Mouse (Mus musculus) MEL (cell line): ENCODE results near the gene Cd48. TPM values are rescaled to one million over a fixed set of nuclear protein-coding genes. Genes with fewer than 3 reads are reported as not detected.

Source experiments
- DNase-seq: peaks from one replicate; pipeline ENCODE4 v3.0.0; 2011; ENCODE audit warnings: low read depth, low spot score
- H3K27ac ChIP-seq: 2 replicates; pipeline ENCODE4 v1.5.1; 2012; ENCODE audit warnings: low read depth, mild to moderate bottlenecking, control low read depth, low read length, moderate library complexity; ENCODE audit not compliant: control insufficient read depth
- H3K27me3 ChIP-seq, 2 experiments: fragments of 150-350 bp in 1 of 2; sonication (generic) in 1 of 2; 2 replicates each; pipeline ENCODE4 v1.6.1; 2012; ENCODE audit warnings: low read length in 2 of 2, mild to moderate bottlenecking in 2 of 2, improper control_type of control experiment in 1 of 2, moderate library complexity in 1 of 2; ENCODE audit not compliant: insufficient read depth in 2 of 2, control insufficient read depth in 1 of 2
- H3K36me3 ChIP-seq, 2 experiments: 2 replicates each; pipeline ENCODE4 v1.6.1; 2012 to 2014; ENCODE audit warnings: low read length in 2 of 2, improper control_type of control experiment in 1 of 2, inconsistent platforms in 1 of 2, mild to moderate bottlenecking in 1 of 2; ENCODE audit not compliant: insufficient read depth in 2 of 2, control insufficient read depth in 1 of 2
- H3K4me1 ChIP-seq, 2 experiments: fragments of 150-350 bp in 1 of 2; sonication (generic) in 1 of 2; 2 replicates each; pipeline ENCODE4 v1.6.1; 2012; ENCODE audit warnings: low read length in 2 of 2, improper control_type of control experiment in 1 of 2, mild to moderate bottlenecking in 1 of 2; ENCODE audit not compliant: insufficient read depth in 2 of 2, control insufficient read depth in 1 of 2
- H3K4me3 ChIP-seq, 2 experiments: fragments of 150-350 bp in 1 of 2; sonication (generic) in 1 of 2; 2 replicates each; pipeline ENCODE4 v1.5.1; 2012; ENCODE audit warnings: low read depth in 2 of 2, low read length in 2 of 2, mild to moderate bottlenecking in 2 of 2, moderate library complexity in 2 of 2, control low read depth in 1 of 2, improper control_type of control experiment in 1 of 2; ENCODE audit not compliant: control insufficient read depth in 1 of 2, insufficient read depth in 1 of 2
- H3K79me2 ChIP-seq: 2 replicates; pipeline ENCODE4 v1.6.1; 2012; ENCODE audit warnings: mild to moderate bottlenecking, low read length, moderate library complexity; ENCODE audit not compliant: control insufficient read depth, poor library complexity, insufficient read depth
- H3K9ac ChIP-seq: 2 replicates; pipeline ENCODE4 v1.6.1; 2012; ENCODE audit warnings: low read depth, mild to moderate bottlenecking, control low read depth, low read length, moderate library complexity; ENCODE audit not compliant: control insufficient read depth, poor library complexity, severe bottlenecking
- H3K9me3 ChIP-seq: fragments of 150-350 bp; sonication (generic); replicated peaks from 2 replicates; pipeline ENCODE4 v1.6.1; 2012; ENCODE audit warnings: mild to moderate bottlenecking, low read length, improper control_type of control experiment, moderate library complexity; ENCODE audit not compliant: insufficient read depth
- CHD2 ChIP-seq: IDR thresholded peaks from 2 replicates; pipeline ENCODE4 v1.6.1; 2011; ENCODE audit warnings: low read length, improper control_type of control experiment
- CTCF ChIP-seq, 3 experiments: IDR thresholded peaks in 2 of 3; conservative IDR thresholded peaks in 1 of 3; 2 replicates each; pipeline ENCODE4 v1.5.1; 2011 to 2012; ENCODE audit warnings: low read length in 3 of 3, low read depth in 2 of 3, mild to moderate bottlenecking in 2 of 3, improper control_type of control experiment in 1 of 3, inconsistent platforms in 1 of 3, mixed read lengths in 1 of 3, moderate library complexity in 1 of 3; ENCODE audit not compliant: control insufficient read depth in 1 of 3, insufficient read depth in 1 of 3, poor library complexity in 1 of 3, severe bottlenecking in 1 of 3
- E2F4 ChIP-seq: IDR thresholded peaks from 2 replicates; pipeline ENCODE4 v1.6.1; 2011; ENCODE audit warnings: low read depth, low read length, improper control_type of control experiment, borderline replicate concordance
- ELF1 ChIP-seq: IDR thresholded peaks from 2 replicates; pipeline ENCODE4 v1.6.1; 2014; ENCODE audit warnings: low read depth, mild to moderate bottlenecking, inconsistent platforms, low read length, improper control_type of control experiment, moderate library complexity
- EP300 ChIP-seq, 2 experiments: IDR thresholded peaks; 2 replicates each; pipeline ENCODE4 v1.6.1; 2011; ENCODE audit warnings: improper control_type of control experiment in 2 of 2, low read length in 2 of 2, low read depth in 1 of 2, mild to moderate bottlenecking in 1 of 2
- ETS1 ChIP-seq: IDR thresholded peaks from 2 replicates; pipeline ENCODE4 v1.6.1; 2012; ENCODE audit warnings: low read depth, mild to moderate bottlenecking, inconsistent platforms, low read length, improper control_type of control experiment, moderate library complexity
- GABPA ChIP-seq: IDR thresholded peaks from 2 replicates; pipeline ENCODE4 v1.6.1; 2012; ENCODE audit warnings: low read depth, mild to moderate bottlenecking, inconsistent platforms, low read length, improper control_type of control experiment, moderate library complexity
- GATA1 ChIP-seq: IDR thresholded peaks from 2 replicates; pipeline ENCODE4 v1.6.1; 2011; ENCODE audit warnings: low read depth, low read length, improper control_type of control experiment
- JUND ChIP-seq: IDR thresholded peaks from 2 replicates; pipeline ENCODE4 v1.6.1; 2011; ENCODE audit warnings: low read depth, mild to moderate bottlenecking, improper control_type of control experiment, low read length
- KAT2A ChIP-seq: conservative IDR thresholded peaks from 2 replicates; pipeline ENCODE4 v1.6.1; 2012; ENCODE audit warnings: low read depth, low read length, improper control_type of control experiment, inconsistent platforms
- MAFK ChIP-seq: IDR thresholded peaks from 2 replicates; pipeline ENCODE4 v1.6.1; 2011; ENCODE audit warnings: low read depth, mild to moderate bottlenecking, low read length, improper control_type of control experiment, borderline replicate concordance
- MAZ ChIP-seq: IDR thresholded peaks from 2 replicates; pipeline ENCODE4 v1.6.1; 2012; ENCODE audit warnings: low read depth, mild to moderate bottlenecking, inconsistent platforms, low read length, improper control_type of control experiment
- MEF2A ChIP-seq: IDR thresholded peaks from 2 replicates; pipeline ENCODE4 v1.6.1; 2014; ENCODE audit warnings: low read depth, mild to moderate bottlenecking, inconsistent platforms, low read length, improper control_type of control experiment; ENCODE audit not compliant: poor library complexity, insufficient replicate concordance, severe bottlenecking; ENCODE audit errors: extremely low read depth
- MYB ChIP-seq: IDR thresholded peaks from 2 replicates; pipeline ENCODE4 v1.6.1; 2011; ENCODE audit warnings: mild to moderate bottlenecking, low read depth, low read length, improper control_type of control experiment
- MYC ChIP-seq: IDR thresholded peaks from 2 replicates; pipeline ENCODE4 v1.6.1; 2011; ENCODE audit warnings: low read depth, mild to moderate bottlenecking, low read length, improper control_type of control experiment, moderate library complexity
- NELFE ChIP-seq: IDR thresholded peaks from 2 replicates; pipeline ENCODE4 v1.6.1; 2011; ENCODE audit warnings: low read depth, low read length, improper control_type of control experiment
- NRF1 ChIP-seq: IDR thresholded peaks from 2 replicates; pipeline ENCODE4 v1.6.1; 2014; ENCODE audit warnings: low read depth, mild to moderate bottlenecking, inconsistent platforms, low read length, improper control_type of control experiment, moderate library complexity; ENCODE audit not compliant: poor library complexity, insufficient read depth, severe bottlenecking
- POLR2A ChIP-seq, 2 experiments: IDR thresholded peaks; 2 replicates each; pipeline ENCODE4 v1.6.1; 2011 to 2012; ENCODE audit warnings: low read length in 2 of 2, mild to moderate bottlenecking in 2 of 2, control low read depth in 1 of 2, improper control_type of control experiment in 1 of 2, low read depth in 1 of 2, moderate library complexity in 1 of 2; ENCODE audit not compliant: control insufficient read depth in 1 of 2, insufficient read depth in 1 of 2, poor library complexity in 1 of 2
- POLR2AphosphoS2 ChIP-seq: IDR thresholded peaks from 2 replicates; pipeline ENCODE4 v1.6.1; 2011; ENCODE audit warnings: low read length, improper control_type of control experiment
- POLR2AphosphoS5 ChIP-seq: IDR thresholded peaks from 2 replicates; pipeline ENCODE4 v1.6.1; 2012; ENCODE audit warnings: low read depth, borderline replicate concordance, mild to moderate bottlenecking, inconsistent platforms, low read length, moderate library complexity, mixed read lengths
- RAD21 ChIP-seq: IDR thresholded peaks from 2 replicates; pipeline ENCODE4 v1.6.1; 2011; ENCODE audit warnings: mild to moderate bottlenecking, low read depth, low read length, improper control_type of control experiment
- SIN3A ChIP-seq: IDR thresholded peaks from 2 replicates; pipeline ENCODE4 v1.6.1; 2012; ENCODE audit warnings: low read length, improper control_type of control experiment, inconsistent platforms
- SMC3 ChIP-seq: IDR thresholded peaks from 2 replicates; pipeline ENCODE4 v1.6.1; 2011; ENCODE audit warnings: low read depth, low read length, improper control_type of control experiment
- TAL1 ChIP-seq: IDR thresholded peaks from 2 replicates; pipeline ENCODE4 v1.6.1; 2012; ENCODE audit warnings: mild to moderate bottlenecking, inconsistent platforms, low read length, moderate library complexity, mixed read lengths
- TCF12 ChIP-seq: IDR thresholded peaks from 2 replicates; pipeline ENCODE4 v1.6.1; 2014; ENCODE audit warnings: low read depth, mild to moderate bottlenecking, inconsistent platforms, low read length, improper control_type of control experiment, moderate library complexity
- UBTF ChIP-seq: IDR thresholded peaks from 2 replicates; pipeline ENCODE4 v1.6.1; 2012; ENCODE audit warnings: low read depth, mild to moderate bottlenecking, inconsistent platforms, low read length, improper control_type of control experiment, moderate library complexity, borderline replicate concordance; ENCODE audit not compliant: insufficient read depth
- USF1 ChIP-seq: IDR thresholded peaks from 2 replicates; pipeline ENCODE4 v1.6.1; 2014; ENCODE audit warnings: low read depth, mild to moderate bottlenecking, inconsistent platforms, low read length, improper control_type of control experiment, moderate library complexity
- USF2 ChIP-seq, 2 experiments: IDR thresholded peaks; 2 replicates each; pipeline ENCODE4 v1.6.1; 2011 to 2012; ENCODE audit warnings: improper control_type of control experiment in 2 of 2, low read length in 2 of 2, borderline replicate concordance in 1 of 2, inconsistent platforms in 1 of 2, low read depth in 1 of 2, mild to moderate bottlenecking in 1 of 2; ENCODE audit not compliant: insufficient read depth in 1 of 2
- ZKSCAN1 ChIP-seq: IDR thresholded peaks from 2 replicates; pipeline ENCODE4 v1.6.1; 2012; ENCODE audit warnings: low read depth, mild to moderate bottlenecking, inconsistent platforms, low read length, improper control_type of control experiment, moderate library complexity
- ZMIZ1 ChIP-seq: IDR thresholded peaks from 2 replicates; pipeline ENCODE4 v1.6.1; 2012; ENCODE audit warnings: low read depth, mild to moderate bottlenecking, inconsistent platforms, low read length, improper control_type of control experiment, moderate library complexity
- ZNF384 ChIP-seq: IDR thresholded peaks from 2 replicates; pipeline ENCODE4 v1.6.1; 2012; ENCODE audit warnings: low read depth, mild to moderate bottlenecking, inconsistent platforms, low read length, improper control_type of control experiment
- polyA plus RNA-seq, 2 experiments: library from polyadenylated mRNA; stranded (reverse) in 1 of 2; unstranded in 1 of 2; fragments of >175 nt in 1 of 2; fragments of >200 nt in 1 of 2; gene quantifications; 2 replicates each; pipeline versions ENCODE4 v1.2.1 to v1.2.4; 2012; ENCODE audit warnings: low replicate concordance in 2 of 2, low read depth in 1 of 2; ENCODE audit not compliant: insufficient read length in 2 of 2, insufficient read depth in 1 of 2, missing spikeins in 1 of 2
- total RNA-seq: library from RNA; depleted of rRNA; stranded (reverse); fragments of 300-350 nt; gene quantifications from 2 replicates; pipeline ENCODE4 v1.2.3, GENCODE M21; 2012

Cd48 gene
- total and polyA plus RNA-seq, 3 experiments = 64.6 to 84.6 TPM; not detected in 1

DNA sequence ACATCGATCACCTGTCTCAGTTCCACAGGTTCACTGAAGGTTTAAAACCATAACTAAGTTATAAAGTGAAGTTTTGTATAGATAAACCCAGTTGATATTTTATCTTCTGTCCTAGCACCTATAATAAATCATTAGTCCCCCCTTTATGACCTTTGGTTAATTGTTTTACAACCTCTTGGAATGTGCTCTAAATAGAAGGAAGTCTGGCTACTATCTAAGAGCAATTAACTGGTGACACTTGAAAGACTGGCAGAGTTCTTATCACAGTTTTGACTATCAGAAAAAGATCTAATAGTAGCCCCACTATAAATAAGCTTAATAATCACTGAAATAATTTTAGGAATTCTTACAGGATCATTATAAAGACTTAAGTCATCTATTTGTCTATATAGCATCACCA lies 34.4 kb downstream of the Cd48 start:
- no peaks in the 10 kb centered on the region for H3K36me3 ChIP-seq
- H3K9me3 ChIP-seq = no peaks in the 10 kb centered on the region
- no peak overlapping the region for H3K9ac ChIP-seq
- no peak for DNase-seq
- TF ChIP-seq MAZ (no peak), MEF2A (no peak), MYB (no peak), POLR2AphosphoS5 (no peak), USF1 (no peak), TCF12 (no peak), RAD21 (no peak), NELFE (no peak), SIN3A (no peak), JUND (no peak), NRF1 (no peak), KAT2A (no peak), UBTF (no peak), CHD2 (no peak), CTCF (IDR thresholded peaks at IDR 0.05 in 2 of 3, conservative IDR thresholded peaks at IDR 0.05 in 1 of 3; ENCODE audit: control insufficient read depth in 1 of 3, insufficient read depth in 1 of 3, low read depth in 2 of 3, low read length in 3 of 3, poor library complexity in 1 of 3, severe bottlenecking in 1 of 3) (no peak)
- H3K27me3 ChIP-seq = no peaks in the 10 kb centered on the region
- H3K4me3 ChIP-seq = no peak overlapping the region
- no peaks in the 10 kb centered on the region for H3K79me2 ChIP-seq
- H3K27ac ChIP-seq = no peak overlapping the region
- no peaks in the 10 kb centered on the region for H3K4me1 ChIP-seq

DNA sequence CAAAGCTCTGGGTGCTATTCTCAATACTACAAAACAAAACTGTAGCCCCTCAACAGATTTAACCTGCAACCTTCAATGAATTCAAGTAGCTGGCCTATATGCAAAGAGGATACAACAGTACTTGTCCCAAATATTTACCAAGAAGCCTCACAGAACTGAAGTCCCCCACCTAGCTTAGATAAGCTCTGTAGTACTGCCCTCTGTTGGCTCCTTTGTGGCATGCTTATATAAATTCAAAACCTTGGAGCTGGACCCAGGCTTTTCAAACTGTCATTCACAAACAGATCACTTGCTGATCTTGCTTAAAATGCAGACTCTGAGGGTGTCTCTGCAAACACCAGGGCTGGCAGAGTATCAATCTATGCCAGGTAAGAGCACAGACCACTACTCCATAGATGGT lies 49.4 kb downstream of the Cd48 start:
- Histone ChIP-seq H3K4me1 (no peaks in the 10 kb centered on the region), H3K4me3 (no peak overlapping the region), H3K36me3 (no peaks in the 10 kb centered on the region), H3K9me3 (no peaks in the 10 kb centered on the region), H3K27ac (no peak overlapping the region), H3K9ac (no peak overlapping the region), H3K27me3 (no peaks in the 10 kb centered on the region), H3K79me2 (no peaks in the 10 kb centered on the region)
- DNase-seq = peak; percentile 33
- no peak for TF ChIP-seq GATA1
- TF ChIP-seq POLR2AphosphoS2 = no peak
- TF ChIP-seq UBTF = no peak
- no peak for TF ChIP-seq MAZ
- no peak for TF ChIP-seq ZMIZ1
- peak; percentile 63 for TF ChIP-seq SMC3
- no peak for TF ChIP-seq MAFK
- no peak for TF ChIP-seq TAL1
- TF ChIP-seq MYB = no peak
- TF ChIP-seq E2F4 = no peak
- TF ChIP-seq USF2 (IDR thresholded peaks at IDR 0.05; ENCODE audit: borderline replicate concordance in 1 of 2, insufficient read depth in 1 of 2, low read depth in 1 of 2, low read length in 2 of 2) = no peak
- no peak for TF ChIP-seq ELF1
- TF ChIP-seq KAT2A = no peak
- no peak for TF ChIP-seq MYC
- no peak for TF ChIP-seq POLR2A (IDR thresholded peaks at IDR 0.05; ENCODE audit: control insufficient read depth in 1 of 2, insufficient read depth in 1 of 2, low read depth in 1 of 2, low read length in 2 of 2, poor library complexity in 1 of 2)
- TF ChIP-seq GABPA = no peak
- no peak for TF ChIP-seq ETS1
- no peak for TF ChIP-seq ZKSCAN1
- no peak for TF ChIP-seq ZNF384
- TF ChIP-seq TCF12 = no peak
- no peak for TF ChIP-seq NELFE
- no peak for TF ChIP-seq EP300 (IDR thresholded peaks at IDR 0.05; ENCODE audit: low read depth in 1 of 2, low read length in 2 of 2)
- TF ChIP-seq NRF1 = no peak
- no peak for TF ChIP-seq MEF2A
- TF ChIP-seq SIN3A = no peak
